Mouse (Mus musculus) stomach, embryonic 15.5 days (tissue): ENCODE measurements around the gene Cct2. TPM values are rescaled to one million over a fixed set of nuclear protein-coding genes. Genes with fewer than 3 reads are reported as not detected.
A peak's percentile ranks its signal among the peaks of the same experiment; 100 is the strongest.

Source experiments
- ATAC-seq: fragments of 200-750 bp; cut with Nextera tagmentation; 2 replicates; pipeline ENCODE4 v1.8.0; 2017; ENCODE audit warnings: low read depth, moderate number of reproducible peaks, moderate TSS enrichment; ENCODE audit not compliant: insufficient read depth, low FRiP score
- H3K27ac ChIP-seq: fragments of 300-500 bp; sonication (generic); 2 replicates; pipeline ENCODE4 v1.5.1; 2015; ENCODE audit warnings: mild to moderate bottlenecking, inconsistent platforms
- H3K27me3 ChIP-seq: fragments of 300-500 bp; sonication (generic); replicated peaks from 2 replicates; pipeline ENCODE4 v1.6.1; 2015; ENCODE audit warnings: inconsistent platforms
- H3K36me3 ChIP-seq: fragments of 300-500 bp; sonication (generic); 2 replicates; pipeline ENCODE4 v1.6.1; 2015; ENCODE audit warnings: inconsistent platforms
- H3K4me1 ChIP-seq: fragments of 300-500 bp; sonication (generic); 2 replicates; pipeline ENCODE4 v1.6.1; 2015; ENCODE audit warnings: inconsistent platforms
- H3K4me2 ChIP-seq: fragments of 300-500 bp; sonication (generic); 2 replicates; pipeline ENCODE4 v1.6.1; 2015; ENCODE audit warnings: mild to moderate bottlenecking, inconsistent platforms
- H3K4me3 ChIP-seq: fragments of 300-500 bp; sonication (generic); replicated peaks from 2 replicates; pipeline ENCODE4 v1.5.1; 2015; ENCODE audit warnings: inconsistent platforms
- H3K9ac ChIP-seq: fragments of 300-500 bp; sonication (generic); 2 replicates; pipeline ENCODE4 v1.6.1; 2015; ENCODE audit warnings: inconsistent platforms
- H3K9me3 ChIP-seq: fragments of 300-500 bp; sonication (generic); 2 replicates; pipeline ENCODE4 v1.6.1; 2016; ENCODE audit warnings: inconsistent platforms
- WGBS: fragments of 180-500 bp; shearing (Covaris S2); methylation state at CpG from one replicate; pipeline ENCODE4 v1.1.7; 2015; 5-methylcytosine and 5-hydroxymethylcytosine counted together
- polyA plus RNA-seq: library from polyadenylated mRNA; unstranded; fragments of >200 nt; fragmentation: Nextera tagmentation; extraction: Ambion mirVana; gene quantifications from 2 replicates; pipeline ENCODE4 v1.2.1, GENCODE M21; 2015

The Cct2 gene
- 227 and 229 TPM in 2 replicates for polyA plus RNA-seq

DNA sequence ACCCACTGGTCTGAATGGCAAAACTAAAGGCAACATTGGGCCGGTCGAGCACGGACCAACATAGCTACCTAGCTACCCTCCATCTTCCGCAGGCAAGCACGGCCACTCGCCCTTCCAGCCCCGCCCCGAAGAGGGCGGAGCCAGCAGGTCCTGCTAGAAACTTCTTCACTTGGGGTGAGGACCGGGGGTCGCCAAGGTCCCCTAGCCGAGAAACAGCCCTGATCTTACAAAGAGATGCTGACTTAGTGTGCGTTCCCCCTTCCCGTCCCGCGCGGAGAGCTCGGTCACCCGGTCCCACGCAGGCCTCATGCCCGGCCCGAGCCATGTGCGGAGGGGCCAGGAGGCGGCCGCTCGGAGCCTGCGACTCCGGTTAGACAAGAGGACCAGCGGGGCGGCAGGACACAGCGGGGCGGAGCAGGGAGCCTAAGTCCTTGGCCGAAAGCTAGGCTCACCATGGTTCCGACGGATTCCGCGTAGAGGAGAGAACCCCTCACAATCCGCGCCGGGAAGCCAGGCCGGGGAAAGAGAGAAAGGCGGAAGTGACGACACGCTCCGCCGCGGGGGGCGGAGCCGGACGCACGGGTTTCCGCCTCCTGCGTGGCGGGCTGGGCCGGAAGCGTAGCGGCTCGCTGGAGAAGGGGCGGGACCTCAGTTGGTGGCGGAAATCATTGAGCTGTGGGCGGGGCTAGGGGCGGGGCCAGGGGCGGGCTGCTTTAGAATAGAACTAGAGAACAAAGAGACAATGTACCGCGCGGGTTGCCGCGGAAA lies at the start of gene Cct2:
Gene Cct2, minus strand, starts transcription at position 561 of the 768 bp plus-strand sequence.
- Histone ChIP-seq H3K36me3 (peaks cover 30% of the 10 kb centered on the region), H3K4me1 (peaks cover 5% of the 10 kb centered on the region; the same call in 1 of the 2 replicates), H3K27ac (peak within 1 kb of the TSS; percentile 91), H3K4me2 (peak within 1 kb of the TSS; percentile 86), H3K9me3 (no peaks in the 10 kb centered on the region), H3K4me3 (peak within 1 kb of the TSS; percentile 100), H3K27me3 (no peaks in the 10 kb centered on the region), H3K9ac (peak within 1 kb of the TSS; percentile 95)
- under 1% methylated on average over 68 of the region's 68 CpGs for WGBS
- ATAC-seq: peak; percentile 94

DNA sequence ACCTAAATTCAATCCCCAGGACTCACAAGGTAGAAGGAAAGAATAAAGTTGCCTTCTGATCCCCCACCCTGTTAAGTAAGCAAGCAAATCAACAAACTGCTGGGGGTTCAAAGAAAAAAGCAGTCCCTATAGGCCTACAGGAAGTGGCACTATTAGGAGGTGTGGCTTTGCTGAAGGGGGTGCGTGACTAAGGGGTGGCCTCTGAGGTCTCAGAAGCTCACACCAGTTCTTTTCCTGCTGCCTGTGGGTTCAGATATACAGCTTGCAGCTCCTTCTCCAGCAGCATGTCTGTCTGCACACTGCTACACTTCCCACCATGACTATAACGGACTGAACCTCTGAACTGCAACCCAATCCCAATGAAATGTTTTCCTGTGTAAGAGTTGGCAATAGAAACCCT lies 48.9 kb upstream of the Cct2 start:
- no peak overlapping the region for H3K4me3 ChIP-seq
- H3K9me3 ChIP-seq: no peaks in the 10 kb centered on the region
- ATAC-seq: peak; percentile 54; the same call in 1 of the 2 replicates
- H3K9ac ChIP-seq: no peak overlapping the region
- whole genome bisulfite sequencing: 52% methylated on average over 2 of the region's 2 CpGs
- H3K4me2 ChIP-seq: no peak overlapping the region
- peaks cover 9% of the 10 kb centered on the region; the same call in 1 of the 2 replicates for H3K4me1 ChIP-seq
- no peak overlapping the region for H3K27ac ChIP-seq
- H3K27me3 ChIP-seq: no peaks in the 10 kb centered on the region
- H3K36me3 ChIP-seq: no peaks in the 10 kb centered on the region

DNA sequence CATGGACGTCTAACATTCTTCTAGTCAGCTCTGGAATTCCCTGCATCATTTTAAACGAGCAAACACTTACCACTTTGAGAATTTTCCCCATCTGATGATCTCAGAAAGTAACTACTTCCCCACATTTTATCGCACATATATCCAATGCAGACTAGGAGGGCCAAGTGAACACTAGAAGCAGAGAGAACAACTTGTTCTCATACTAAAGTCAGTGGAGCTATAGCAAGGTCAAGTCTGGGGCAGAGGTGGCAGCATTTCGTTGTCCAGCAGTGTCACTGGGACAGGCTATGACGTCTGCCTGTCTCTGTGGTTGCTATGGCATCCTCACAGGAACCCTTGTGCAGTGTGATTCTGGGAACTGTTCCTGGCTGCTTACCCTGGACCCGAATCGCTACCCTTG lies 47.8 kb upstream of the Cct2 start:
- Histone ChIP-seq H3K36me3 (no peaks in the 10 kb centered on the region), H3K27ac (no peak overlapping the region), H3K4me3 (no peak overlapping the region), H3K9ac (no peak overlapping the region), H3K9me3 (no peaks in the 10 kb centered on the region), H3K27me3 (no peaks in the 10 kb centered on the region), H3K4me1 (peaks cover 12% of the 10 kb centered on the region; the same call in 1 of the 2 replicates), H3K4me2 (no peak overlapping the region)
- 66% methylated on average over 7 of the region's 7 CpGs for WGBS
- no peak for ATAC-seq

DNA sequence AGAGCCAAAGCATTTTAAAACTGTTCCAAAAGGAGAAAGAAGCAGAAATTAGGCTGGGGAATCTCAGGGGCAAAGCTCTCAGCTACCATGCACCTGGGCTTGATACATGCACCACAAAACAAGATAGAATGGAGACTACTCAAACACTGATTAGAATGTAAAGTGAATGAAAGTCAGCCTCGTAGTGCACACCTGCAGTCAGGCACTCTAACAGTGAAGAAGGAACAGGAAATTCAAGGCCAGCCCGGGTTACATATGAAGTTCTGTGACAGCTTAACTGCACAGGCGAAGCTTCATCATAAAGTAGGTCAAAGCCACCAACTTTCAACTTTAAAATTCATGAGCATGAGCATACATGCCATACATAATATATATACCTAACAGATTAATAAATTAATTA lies 46.7 kb upstream of the Cct2 start:
- WGBS: 40% methylated on average over 3 of the region's 3 CpGs
- no peak for ATAC-seq
- H3K4me3 ChIP-seq: no peak overlapping the region
- H3K27me3 ChIP-seq: no peaks in the 10 kb centered on the region
- no peak overlapping the region for H3K27ac ChIP-seq
- H3K9me3 ChIP-seq: no peaks in the 10 kb centered on the region
- H3K4me2 ChIP-seq: no peak overlapping the region
- H3K4me1 ChIP-seq: peaks cover 15% of the 10 kb centered on the region; the same call in 1 of the 2 replicates
- H3K9ac ChIP-seq: no peak overlapping the region
- no peaks in the 10 kb centered on the region for H3K36me3 ChIP-seq

DNA sequence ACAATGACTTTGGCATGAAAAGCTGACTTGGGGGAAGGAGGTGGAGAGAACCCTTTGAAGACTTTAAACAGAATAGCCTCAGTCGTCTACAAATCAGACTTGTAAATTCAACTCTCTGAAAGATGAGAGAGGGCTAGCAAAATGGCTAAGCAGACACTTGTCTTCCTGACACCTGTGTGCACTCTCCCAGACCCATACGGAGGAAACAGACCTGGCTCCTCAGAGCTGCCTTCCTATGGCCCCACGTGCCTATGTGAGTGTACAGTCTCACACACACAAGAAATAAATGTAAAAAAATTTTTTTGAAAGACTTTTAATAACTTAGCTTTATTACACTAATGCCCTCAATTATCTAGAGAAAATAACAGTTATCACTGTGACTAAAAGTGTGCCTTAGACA lies 43.1 kb upstream of the Cct2 start:
- no peaks in the 10 kb centered on the region for H3K27me3 ChIP-seq
- H3K9ac ChIP-seq: no peak overlapping the region
- no peak overlapping the region for H3K4me2 ChIP-seq
- H3K4me3 ChIP-seq: no peak overlapping the region
- ATAC-seq: no peak
- H3K4me1 ChIP-seq: peaks cover 17% of the 10 kb centered on the region; the same call in 1 of the 2 replicates
- peak overlapping the region; percentile 35; the same call in 1 of the 2 replicates for H3K27ac ChIP-seq
- no peaks in the 10 kb centered on the region for H3K9me3 ChIP-seq
- no peaks in the 10 kb centered on the region for H3K36me3 ChIP-seq
- 15% methylated on average over 3 of the region's 3 CpGs for WGBS

DNA sequence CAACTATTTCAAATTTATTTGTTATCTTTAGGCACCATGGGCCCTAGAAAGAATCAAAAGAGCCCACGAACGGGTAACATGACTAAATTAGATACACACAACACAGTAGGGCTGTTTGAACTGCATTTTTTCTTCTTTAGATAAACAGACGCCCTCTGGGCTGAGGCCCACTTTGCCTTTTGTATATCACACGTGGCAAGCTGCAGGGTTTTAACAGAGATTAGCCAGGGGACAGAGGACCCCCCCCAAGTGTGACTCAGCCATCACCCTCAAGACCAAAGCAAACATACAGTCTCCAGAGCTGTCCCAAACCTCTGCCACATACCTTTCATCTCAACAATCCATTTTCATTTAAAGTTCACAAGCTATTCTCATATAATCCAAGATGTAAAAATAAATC lies 42.6 kb upstream of the Cct2 start:
- H3K4me3 ChIP-seq: no peak overlapping the region
- peak overlapping the region; percentile 35; the same call in 1 of the 2 replicates for H3K27ac ChIP-seq
- peak; percentile 94 for ATAC-seq
- no peaks in the 10 kb centered on the region for H3K27me3 ChIP-seq
- H3K9ac ChIP-seq: no peak overlapping the region
- 8% methylated on average over 4 of the region's 4 CpGs for WGBS
- H3K36me3 ChIP-seq: no peaks in the 10 kb centered on the region
- H3K9me3 ChIP-seq: no peaks in the 10 kb centered on the region
- H3K4me1 ChIP-seq: peaks cover 17% of the 10 kb centered on the region; the same call in 1 of the 2 replicates
- no peak overlapping the region for H3K4me2 ChIP-seq

DNA sequence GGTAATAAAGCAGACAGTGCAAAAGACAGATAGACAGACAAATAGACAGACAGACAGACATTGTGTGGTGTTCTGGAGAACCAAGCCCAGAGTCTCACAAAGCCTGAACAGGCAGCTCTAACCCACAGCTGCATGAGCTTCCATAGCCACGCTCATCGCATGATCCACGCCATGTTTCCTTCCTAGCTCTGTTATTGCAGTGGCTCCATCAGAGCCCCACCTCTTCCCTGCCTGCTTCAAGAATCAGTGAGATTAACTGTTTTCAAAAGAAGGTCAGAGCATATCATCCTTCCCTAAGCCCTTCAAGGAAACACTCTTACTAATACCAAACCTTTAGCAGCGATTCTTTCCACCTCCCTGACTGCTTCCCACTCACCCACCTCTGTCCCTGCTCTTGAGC lies 41.4 kb upstream of the Cct2 start:
- Histone ChIP-seq H3K9ac (no peak overlapping the region), H3K27me3 (no peaks in the 10 kb centered on the region), H3K36me3 (no peaks in the 10 kb centered on the region), H3K4me1 (peaks cover 17% of the 10 kb centered on the region; the same call in 1 of the 2 replicates), H3K9me3 (no peaks in the 10 kb centered on the region), H3K27ac (0 out of 2 replicates have a peak overlapping the region, but pooled peaks have one; percentile 8), H3K4me3 (no peak overlapping the region), H3K4me2 (no peak overlapping the region)
- ATAC-seq: no peak
- WGBS: 57% methylated on average over 4 of the region's 4 CpGs

DNA sequence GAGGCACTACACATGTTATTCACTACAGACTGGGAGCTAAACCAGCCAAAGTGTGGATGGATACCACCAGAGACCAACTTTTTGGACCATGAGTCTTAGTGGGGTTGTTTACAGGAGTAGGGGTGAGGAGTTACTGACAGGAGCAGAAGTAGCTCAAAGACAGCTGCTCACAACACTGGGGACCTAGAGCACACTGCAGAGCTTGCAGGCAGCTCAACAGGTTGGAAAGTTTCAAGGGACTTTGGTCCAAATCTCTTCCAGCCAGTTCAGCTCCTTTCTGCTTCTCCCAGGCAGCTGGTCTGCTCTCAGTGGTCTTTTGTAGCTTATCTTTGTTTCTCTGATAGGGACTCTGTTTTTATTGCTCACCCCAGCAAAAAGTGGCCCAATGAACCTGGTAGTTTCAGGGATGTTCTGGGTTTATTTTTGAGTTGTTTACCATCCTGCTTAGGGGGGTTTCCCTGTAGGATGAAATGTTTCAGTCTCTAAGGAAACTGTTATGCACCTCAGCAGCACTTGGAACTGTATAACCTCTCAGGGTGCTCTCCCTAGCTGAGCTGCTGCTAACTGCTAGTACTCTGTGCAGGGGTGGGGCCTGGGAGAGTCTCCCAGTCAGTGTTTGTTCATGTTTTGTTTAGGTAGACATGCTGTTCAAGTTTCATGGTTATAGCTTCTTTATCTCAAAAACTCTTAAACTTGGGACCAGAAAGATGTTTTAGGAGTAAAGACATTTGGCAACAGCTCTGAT lies 40.4 kb upstream of the Cct2 start:
- ATAC-seq: no peak
- Histone ChIP-seq H3K27ac (peak overlapping the region; percentile 19; the same call in 1 of the 2 replicates), H3K9me3 (no peaks in the 10 kb centered on the region), H3K4me1 (peaks cover 17% of the 10 kb centered on the region; the same call in 1 of the 2 replicates), H3K4me3 (no peak overlapping the region), H3K27me3 (no peaks in the 10 kb centered on the region), H3K4me2 (no peak overlapping the region), H3K36me3 (no peaks in the 10 kb centered on the region), H3K9ac (no peak overlapping the region)

DNA sequence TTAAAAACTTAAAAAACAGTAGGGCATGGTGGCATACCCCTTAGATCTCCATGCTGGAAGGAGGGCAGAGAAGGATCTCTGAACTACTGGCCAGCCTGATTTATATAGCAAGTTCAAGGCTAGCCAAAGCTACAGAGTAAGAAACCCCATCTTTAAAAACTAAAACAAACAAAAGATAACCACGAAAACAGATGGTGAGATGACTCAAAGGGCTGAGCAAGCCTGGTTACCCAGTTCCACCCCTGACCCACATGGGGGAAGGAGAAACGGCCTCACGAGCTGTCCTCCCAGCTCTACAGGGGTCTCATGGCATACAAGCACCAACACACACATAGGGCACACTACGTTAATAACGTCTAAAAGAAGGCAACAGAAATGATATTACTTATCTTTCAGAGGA lies 36.6 kb upstream of the Cct2 start:
- no peak overlapping the region for H3K27ac ChIP-seq
- no peak overlapping the region for H3K4me3 ChIP-seq
- no peak overlapping the region for H3K4me2 ChIP-seq
- no peaks in the 10 kb centered on the region for H3K27me3 ChIP-seq
- H3K36me3 ChIP-seq: no peaks in the 10 kb centered on the region
- no peak overlapping the region for H3K9ac ChIP-seq
- H3K4me1 ChIP-seq: peaks cover 6% of the 10 kb centered on the region; the same call in 1 of the 2 replicates
- no peaks in the 10 kb centered on the region for H3K9me3 ChIP-seq
- ATAC-seq: no peak
- 78% methylated on average over 5 of the region's 5 CpGs for WGBS

DNA sequence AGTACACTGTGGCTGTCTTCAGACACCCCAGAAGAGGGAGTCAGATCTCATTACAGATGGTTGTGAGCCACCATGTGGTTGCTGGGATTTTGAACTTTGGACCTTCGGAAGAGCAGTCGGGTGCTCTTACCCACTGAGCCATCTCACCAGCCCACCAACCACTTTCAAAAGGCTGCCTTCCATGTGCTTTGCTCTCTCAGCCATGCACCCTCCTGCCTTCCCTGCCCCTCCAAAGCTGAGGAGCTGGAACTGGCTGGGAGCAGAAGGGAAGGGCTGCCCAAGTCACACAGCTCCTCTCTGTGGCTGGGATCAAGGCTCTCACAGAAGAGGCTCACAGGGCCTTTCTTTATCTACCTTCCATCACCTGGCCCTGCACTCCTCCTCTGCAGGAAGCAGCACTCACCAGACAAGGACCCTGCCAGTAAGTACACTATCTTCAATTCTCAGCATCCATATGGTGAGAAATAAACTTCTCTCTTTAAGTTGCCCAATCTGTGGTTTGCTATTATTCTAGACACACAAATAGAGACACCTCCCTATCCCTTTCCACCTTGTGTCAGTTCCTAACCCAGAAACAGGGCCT lies 33.6 kb upstream of the Cct2 start:
- WGBS: 73% methylated on average over 2 of the region's 2 CpGs
- 0 out of 2 replicates have a peak, but pooled peaks cover 5% of the 10 kb centered on the region for H3K4me1 ChIP-seq
- H3K9me3 ChIP-seq: no peaks in the 10 kb centered on the region
- H3K9ac ChIP-seq: no peak overlapping the region
- H3K27ac ChIP-seq: no peak overlapping the region
- H3K36me3 ChIP-seq: no peaks in the 10 kb centered on the region; the same call in 1 of the 2 replicates
- H3K27me3 ChIP-seq: no peaks in the 10 kb centered on the region
- H3K4me3 ChIP-seq: no peak overlapping the region
- no peak overlapping the region for H3K4me2 ChIP-seq
- no peak; the same call in 1 of the 2 replicates for ATAC-seq

DNA sequence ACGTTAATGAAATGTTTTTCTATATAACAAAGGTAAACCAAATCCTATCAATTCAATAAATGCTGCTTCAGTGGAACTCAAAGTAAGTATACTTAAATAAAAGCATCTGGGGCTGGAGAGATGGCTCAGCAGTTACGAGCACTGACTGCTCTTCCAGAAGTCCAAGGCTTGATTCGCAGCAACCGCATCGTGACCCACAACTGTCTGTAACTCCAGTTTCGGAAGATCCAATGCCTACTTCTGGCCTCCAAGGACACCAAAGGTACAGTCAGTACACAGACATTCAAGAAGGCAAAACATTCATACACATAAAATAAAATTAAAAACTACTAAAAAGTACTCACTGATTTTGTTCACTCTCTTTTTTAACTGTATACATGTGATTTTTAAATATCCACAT lies 32.5 kb upstream of the Cct2 start:
- no peak overlapping the region for H3K4me3 ChIP-seq
- H3K27ac ChIP-seq: no peak overlapping the region
- H3K9me3 ChIP-seq: no peaks in the 10 kb centered on the region
- H3K4me2 ChIP-seq: no peak overlapping the region
- no peaks in the 10 kb centered on the region for H3K27me3 ChIP-seq
- H3K36me3 ChIP-seq: no peaks in the 10 kb centered on the region; the same call in 1 of the 2 replicates
- 87% methylated on average over 6 of the region's 6 CpGs for WGBS
- H3K9ac ChIP-seq: no peak overlapping the region
- no peak for ATAC-seq
- 0 out of 2 replicates have a peak, but pooled peaks cover 5% of the 10 kb centered on the region for H3K4me1 ChIP-seq
